Mouse (Mus musculus) hindbrain, embryonic 11.5 days (tissue): ENCODE results near the gene Upk1a. TPM values are rescaled to one million over a fixed set of nuclear protein-coding genes. Genes with fewer than 3 reads are reported as not detected.
A peak's percentile ranks its signal among the peaks of the same experiment; 100 is the strongest.

Source experiments
- ATAC-seq: fragments of 200-750 bp; cut with Nextera tagmentation; 2 replicates; pipeline ENCODE4 v1.8.0; 2017; ENCODE audit warnings: mild to moderate bottlenecking, moderate TSS enrichment, moderate library complexity; ENCODE audit not compliant: low FRiP score
- DNase-seq: peaks from one replicate; pipeline ENCODE4 v3.0.0-alpha.2; 2015; ENCODE audit warnings: low spot score
- H3K27ac ChIP-seq: fragments of 300-500 bp; sonication (generic); 2 replicates; pipeline ENCODE4 v1.5.1; 2014; ENCODE audit warnings: mild to moderate bottlenecking, low read depth, low read length
- H3K27me3 ChIP-seq: fragments of 300-500 bp; sonication (generic); 2 replicates; pipeline ENCODE4 v1.6.1; 2014; ENCODE audit warnings: mild to moderate bottlenecking, low read length, moderate library complexity, mixed read lengths; ENCODE audit not compliant: control insufficient read depth, insufficient read depth
- H3K36me3 ChIP-seq: fragments of 300-500 bp; sonication (generic); 2 replicates; pipeline ENCODE4 v1.6.1; 2014; ENCODE audit warnings: mild to moderate bottlenecking, low read length, moderate library complexity, mixed read lengths; ENCODE audit not compliant: control insufficient read depth, insufficient read depth
- H3K4me1 ChIP-seq: fragments of 300-500 bp; sonication (generic); replicated peaks from 2 replicates; pipeline ENCODE4 v1.6.1; 2014; ENCODE audit warnings: low read length, mixed read lengths; ENCODE audit not compliant: control insufficient read depth, insufficient read depth
- H3K4me2 ChIP-seq: fragments of 300-500 bp; sonication (generic); replicated peaks from 2 replicates; pipeline ENCODE4 v1.6.1; 2014; ENCODE audit warnings: mild to moderate bottlenecking, low read depth, low read length
- H3K4me3 ChIP-seq: fragments of 300-500 bp; sonication (generic); 2 replicates; pipeline ENCODE4 v1.5.1; 2014; ENCODE audit warnings: low read depth, low read length
- H3K9ac ChIP-seq: fragments of 300-500 bp; sonication (generic); 2 replicates; pipeline ENCODE4 v1.6.1; 2014; ENCODE audit warnings: low read depth, low read length
- H3K9me3 ChIP-seq: fragments of 300-500 bp; sonication (generic); 2 replicates; pipeline ENCODE4 v1.6.1; 2016; ENCODE audit warnings: low read length; ENCODE audit not compliant: control insufficient read depth
- WGBS: fragments of 180-500 bp; shearing (Covaris S2); extraction: QIAGEN DNeasy Blood & Tissue Kit; methylation state at CpG from one replicate; pipeline ENCODE4 v1.1.7; 2014; 5-methylcytosine and 5-hydroxymethylcytosine counted together
- polyA plus RNA-seq: library from polyadenylated mRNA; unstranded; fragments of >200 nt; fragmentation: Nextera tagmentation; extraction: Ambion mirVana; gene quantifications from 2 replicates; pipeline ENCODE4 v1.2.1, GENCODE M21; 2014

The Upk1a gene
- polyA plus RNA-seq, 1 experiment from 2014 or later = 1.2 TPM

GRCm38 (mm10) chr7:30596093-30596492 is 16.6 kb downstream of the Upk1a start:
- Histone ChIP-seq H3K36me3 (no peaks in the 10 kb centered on the region), H3K4me1 (no peaks in the 10 kb centered on the region), H3K4me2 (no peak overlapping the region), H3K27me3 (no peaks in the 10 kb centered on the region), H3K4me3 (no peak overlapping the region), H3K27ac (no peak overlapping the region), H3K9ac (no peak overlapping the region), H3K9me3 (no peaks in the 10 kb centered on the region)
- 84% methylated on average over 5 of the region's 5 CpGs for WGBS
- DNase-seq (no peak), ATAC-seq (no peak)

GRCm38 (mm10) chr7:30594510-30595024 is 18.1 kb downstream of the Upk1a start:
- Histone ChIP-seq H3K27ac (no peak overlapping the region), H3K4me2 (no peak overlapping the region), H3K4me1 (no peaks in the 10 kb centered on the region; the same call in 1 of the 2 replicates), H3K4me3 (no peak overlapping the region), H3K36me3 (no peaks in the 10 kb centered on the region), H3K27me3 (no peaks in the 10 kb centered on the region), H3K9me3 (no peaks in the 10 kb centered on the region), H3K9ac (no peak overlapping the region)
- no peak for ATAC-seq
- WGBS = 68% methylated on average over 4 of the region's 4 CpGs
- no peak for DNase-seq

- DNase-seq = no peak
- no peaks in the 10 kb centered on the region for H3K9me3 ChIP-seq
- no peaks in the 10 kb centered on the region for H3K27me3 ChIP-seq
- H3K4me2 ChIP-seq = no peak overlapping the region
- ATAC-seq = no peak
- H3K9ac ChIP-seq = no peak overlapping the region
- no peaks in the 10 kb centered on the region; the same call in 1 of the 2 replicates for H3K4me1 ChIP-seq
- no peak overlapping the region for H3K27ac ChIP-seq
- 69% methylated on average over 10 of the region's 10 CpGs for WGBS
- no peak overlapping the region for H3K4me3 ChIP-seq
- no peaks in the 10 kb centered on the region for H3K36me3 ChIP-seq
These were observed 18.8 kb downstream of the Upk1a start for GRCm38 (mm10) chr7:30593579-30594509.

GRCm38 (mm10) chr7:30592772-30593423 is 19.7 kb downstream of the Upk1a start:
- H3K9me3 ChIP-seq = no peaks in the 10 kb centered on the region
- H3K4me1 ChIP-seq = no peaks in the 10 kb centered on the region; the same call in 1 of the 2 replicates
- ATAC-seq = no peak
- H3K27me3 ChIP-seq = no peaks in the 10 kb centered on the region
- no peak overlapping the region for H3K4me2 ChIP-seq
- H3K36me3 ChIP-seq = no peaks in the 10 kb centered on the region
- no peak overlapping the region for H3K27ac ChIP-seq
- no peak for DNase-seq
- WGBS = 55% methylated on average over 5 of the region's 5 CpGs
- H3K4me3 ChIP-seq = no peak overlapping the region
- H3K9ac ChIP-seq = no peak overlapping the region

- H3K4me2 ChIP-seq = no peak overlapping the region
- H3K4me3 ChIP-seq = no peak overlapping the region
- WGBS = 37% methylated on average over 4 of the region's 4 CpGs
- no peak overlapping the region for H3K27ac ChIP-seq
- no peak overlapping the region; the same call in 1 of the 2 replicates for H3K9ac ChIP-seq
- ATAC-seq = no peak
- no peak for DNase-seq
- H3K4me1 ChIP-seq = peaks cover 5% of the 10 kb centered on the region
- no peaks in the 10 kb centered on the region for H3K27me3 ChIP-seq
- no peaks in the 10 kb centered on the region for H3K36me3 ChIP-seq
- no peaks in the 10 kb centered on the region for H3K9me3 ChIP-seq
These were observed 21.1 kb downstream of the Upk1a start for GRCm38 (mm10) chr7:30591605-30591951.

- 86% methylated on average over 9 of the region's 9 CpGs for WGBS
- H3K9ac ChIP-seq = no peak overlapping the region
- no peak for DNase-seq
These were observed 21.6 kb downstream of the Upk1a start for GRCm38 (mm10) chr7:30590927-30591604.

GRCm38 (mm10) chr7:30589435-30590301 is 23.0 kb downstream of the Upk1a start:
- H3K4me1 ChIP-seq = peaks cover 5% of the 10 kb centered on the region
- H3K9ac ChIP-seq = peak overlapping the region; percentile 94; the same call in 1 of the 2 replicates
- H3K4me3 ChIP-seq = peak overlapping the region; percentile 80
- H3K27ac ChIP-seq = peak overlapping the region; percentile 45
- peak; percentile 94 for DNase-seq
- H3K4me2 ChIP-seq = peak overlapping the region; percentile 60
- no peaks in the 10 kb centered on the region for H3K9me3 ChIP-seq
- H3K36me3 ChIP-seq = no peaks in the 10 kb centered on the region; the same call in 1 of the 2 replicates
- no peaks in the 10 kb centered on the region for H3K27me3 ChIP-seq
- peak; percentile 73 for ATAC-seq
- 31% methylated on average over 40 of the region's 40 CpGs for WGBS

More at GRCm38 (mm10) chr7:30590927-30591604, 21.6 kb downstream of the Upk1a start:
- no peak for ATAC-seq
- Histone ChIP-seq H3K4me2 (no peak overlapping the region), H3K4me3 (no peak overlapping the region), H3K4me1 (peaks cover 5% of the 10 kb centered on the region), H3K9me3 (no peaks in the 10 kb centered on the region), H3K36me3 (no peaks in the 10 kb centered on the region), H3K27ac (no peak overlapping the region), H3K27me3 (no peaks in the 10 kb centered on the region)
